Mouse (Mus musculus) G1E (cell line): ENCODE measurements at regions not wholly inside any gene's neighbourhood (a gene's known extent, or its start where the extent isn't known, plus 50 kb on each side); places are given as distances from the start of the nearest gene placed in this dataset.

Experiments
- CTCF ChIP-seq: IDR thresholded peaks from 2 replicates; pipeline ENCODE4 v1.5.1; 2012; ENCODE audit warnings: low read depth, low read length, inconsistent platforms, mixed read lengths
- GATA1 ChIP-seq: IDR thresholded peaks from 2 replicates; pipeline ENCODE4 v1.6.1; 2012; ENCODE audit warnings: borderline replicate concordance, low read length, inconsistent platforms, mixed read lengths
- TAL1 ChIP-seq: conservative IDR thresholded peaks from 2 replicates; pipeline ENCODE4 v1.6.1; 2012; ENCODE audit warnings: low read depth, low read length, inconsistent platforms, mixed read lengths

GRCm38 (mm10) chr10:29592906-29593305 lies 57.2 kb upstream of the Rspo3 start:
- no peak for TF ChIP-seq CTCF
- TF ChIP-seq TAL1: no peak
- TF ChIP-seq GATA1: no peak
